Mouse (Mus musculus) forebrain, embryonic 11.5 days (tissue): Measurements from ENCODE around the gene Smurf2. TPM values are rescaled to one million over a fixed set of nuclear protein-coding genes. Genes with fewer than 3 reads are reported as not detected.

Experiments used
- ATAC-seq: fragments of 200-750 bp; cut with Nextera tagmentation; replicated peaks from 2 replicates; pipeline ENCODE4 v1.8.0; 2017; ENCODE audit warnings: moderate TSS enrichment; ENCODE audit not compliant: low FRiP score
- DNase-seq: peaks from one replicate; pipeline ENCODE4 v3.0.0-alpha.2; 2017; ENCODE audit warnings: low spot score
- H3K27ac ChIP-seq: fragments of 300-500 bp; sonication (generic); 2 replicates; pipeline ENCODE4 v1.5.1; 2014; ENCODE audit warnings: low read depth, low read length
- H3K27me3 ChIP-seq: fragments of 300-500 bp; sonication (generic); 2 replicates; pipeline ENCODE4 v1.6.1; 2014; ENCODE audit warnings: mild to moderate bottlenecking, low read length, mixed read lengths; ENCODE audit not compliant: control insufficient read depth, insufficient read depth
- H3K36me3 ChIP-seq: fragments of 300-500 bp; sonication (generic); 2 replicates; pipeline ENCODE4 v1.6.1; 2014; ENCODE audit warnings: mild to moderate bottlenecking, low read length, moderate library complexity, mixed read lengths; ENCODE audit not compliant: control insufficient read depth, insufficient read depth
- H3K4me1 ChIP-seq: fragments of 300-500 bp; sonication (generic); replicated peaks from 2 replicates; pipeline ENCODE4 v1.6.1; 2014; ENCODE audit warnings: low read length, mixed read lengths; ENCODE audit not compliant: control insufficient read depth, insufficient read depth
- H3K4me2 ChIP-seq: fragments of 300-500 bp; sonication (generic); 2 replicates; pipeline ENCODE4 v1.6.1; 2014; ENCODE audit warnings: low read depth, mild to moderate bottlenecking, low read length, moderate library complexity, mixed read lengths; ENCODE audit not compliant: severe bottlenecking
- H3K4me3 ChIP-seq: fragments of 300-500 bp; sonication (generic); 2 replicates; pipeline ENCODE4 v1.5.1; 2014; ENCODE audit warnings: low read depth, low read length
- H3K9ac ChIP-seq: fragments of 300-500 bp; sonication (generic); 2 replicates; pipeline ENCODE4 v1.6.1; 2014; ENCODE audit warnings: low read length
- H3K9me3 ChIP-seq: fragments of 300-500 bp; sonication (generic); 2 replicates; pipeline ENCODE4 v1.6.1; 2016; ENCODE audit warnings: low read length, mixed read lengths; ENCODE audit not compliant: control insufficient read depth
- WGBS: fragments of 180-500 bp; shearing (Covaris S2); extraction: QIAGEN DNeasy Blood & Tissue Kit; methylation state at CpG from one replicate; pipeline ENCODE4 v1.1.7; 2014; 5-methylcytosine and 5-hydroxymethylcytosine counted together
- polyA plus RNA-seq: library from polyadenylated mRNA; unstranded; fragments of >200 nt; fragmentation: Nextera tagmentation; extraction: Ambion mirVana; gene quantifications from 2 replicates; pipeline ENCODE4 v1.2.1, GENCODE M21; 2014

Gene Smurf2
- polyA plus RNA-seq, 1 experiment from 2014 or later: 18.9 TPM

- H3K36me3 ChIP-seq: no peaks in the 10 kb centered on the region
- ATAC-seq (no peak), DNase-seq (no peak)
- no peak overlapping the region for H3K9ac ChIP-seq
- whole genome bisulfite sequencing: 88% methylated on average over 1 of the region's 1 CpGs
- H3K9me3 ChIP-seq: no peaks in the 10 kb centered on the region
- H3K4me2 ChIP-seq: no peak overlapping the region
- H3K27ac ChIP-seq: no peak overlapping the region
- no peak overlapping the region for H3K4me3 ChIP-seq
- no peaks in the 10 kb centered on the region for H3K4me1 ChIP-seq
- no peaks in the 10 kb centered on the region for H3K27me3 ChIP-seq
Measured at GRCm38 (mm10) chr11:106883656-106884055, 36.9 kb downstream of the Smurf2 start.

- Histone ChIP-seq H3K4me3 (no peak overlapping the region), H3K27me3 (no peaks in the 10 kb centered on the region), H3K4me1 (no peaks in the 10 kb centered on the region), H3K27ac (no peak overlapping the region), H3K9ac (no peak overlapping the region), H3K9me3 (no peaks in the 10 kb centered on the region), H3K4me2 (no peak overlapping the region), H3K36me3 (peaks cover 3% of the 10 kb centered on the region; the same call in 1 of the 2 replicates)
- ATAC-seq (no peak), DNase-seq (no peak)
- 92% methylated on average over 6 of the region's 6 CpGs for WGBS
Measured at GRCm38 (mm10) chr11:106872650-106873049, 47.9 kb downstream of the Smurf2 start.

- H3K9ac ChIP-seq: no peak overlapping the region
- no peaks in the 10 kb centered on the region for H3K27me3 ChIP-seq
- no peaks in the 10 kb centered on the region for H3K9me3 ChIP-seq
- H3K4me2 ChIP-seq: no peak overlapping the region
- H3K27ac ChIP-seq: no peak overlapping the region
- H3K4me3 ChIP-seq: no peak overlapping the region
- WGBS: 67% methylated on average over 2 of the region's 2 CpGs
- no peak for DNase-seq
- ATAC-seq: no peak
- H3K4me1 ChIP-seq: no peaks in the 10 kb centered on the region
- H3K36me3 ChIP-seq: no peaks in the 10 kb centered on the region; the same call in 1 of the 2 replicates
Measured at GRCm38 (mm10) chr11:106851438-106851837, 69.1 kb downstream of the Smurf2 start.

- H3K9me3 ChIP-seq: no peaks in the 10 kb centered on the region
- no peaks in the 10 kb centered on the region for H3K4me1 ChIP-seq
- 98% methylated on average over 3 of the region's 3 CpGs for WGBS
- no peak overlapping the region for H3K9ac ChIP-seq
- no peaks in the 10 kb centered on the region; the same call in 1 of the 2 replicates for H3K36me3 ChIP-seq
- no peak overlapping the region for H3K4me3 ChIP-seq
- H3K27ac ChIP-seq: no peak overlapping the region
- no peak for ATAC-seq
- no peak overlapping the region for H3K4me2 ChIP-seq
- no peak for DNase-seq
- no peaks in the 10 kb centered on the region for H3K27me3 ChIP-seq
Measured at GRCm38 (mm10) chr11:106842002-106842401, 78.5 kb downstream of the Smurf2 start.

GRCm38 (mm10) chr11:106828079-106828478 is 92.4 kb downstream of the Smurf2 start:
- ATAC-seq (no peak), DNase-seq (no peak)
- Histone ChIP-seq H3K4me3 (no peak overlapping the region), H3K27me3 (no peaks in the 10 kb centered on the region), H3K4me1 (no peaks in the 10 kb centered on the region), H3K36me3 (no peaks in the 10 kb centered on the region; the same call in 1 of the 2 replicates), H3K27ac (no peak overlapping the region), H3K9me3 (no peaks in the 10 kb centered on the region), H3K4me2 (no peak overlapping the region), H3K9ac (no peak overlapping the region)
- WGBS: 97% methylated on average over 7 of the region's 7 CpGs

GRCm38 (mm10) chr11:106824403-106824802 is 96.1 kb downstream of the Smurf2 start:
- 94% methylated on average over 10 of the region's 10 CpGs for WGBS
- DNase-seq (no peak), ATAC-seq (no peak)
- H3K4me2 ChIP-seq: no peak overlapping the region
- H3K27ac ChIP-seq: no peak overlapping the region
- H3K4me3 ChIP-seq: no peak overlapping the region
- H3K27me3 ChIP-seq: no peaks in the 10 kb centered on the region
- no peaks in the 10 kb centered on the region; the same call in none of the 2 replicates for H3K36me3 ChIP-seq
- H3K9ac ChIP-seq: no peak overlapping the region
- H3K9me3 ChIP-seq: no peaks in the 10 kb centered on the region
- H3K4me1 ChIP-seq: no peaks in the 10 kb centered on the region

GRCm38 (mm10) chr11:106823741-106824140 is 96.8 kb downstream of the Smurf2 start:
- Histone ChIP-seq H3K4me3 (no peak overlapping the region), H3K4me1 (no peaks in the 10 kb centered on the region), H3K9me3 (no peaks in the 10 kb centered on the region), H3K36me3 (no peaks in the 10 kb centered on the region; the same call in none of the 2 replicates), H3K9ac (no peak overlapping the region), H3K27ac (no peak overlapping the region), H3K4me2 (no peak overlapping the region), H3K27me3 (no peaks in the 10 kb centered on the region)
- WGBS: 91% methylated on average over 8 of the region's 8 CpGs
- DNase-seq (no peak), ATAC-seq (no peak)

- 93% methylated on average over 5 of the region's 5 CpGs for WGBS
- no peaks in the 10 kb centered on the region for H3K27me3 ChIP-seq
- H3K27ac ChIP-seq: no peak overlapping the region
- no peak overlapping the region for H3K9ac ChIP-seq
- DNase-seq: no peak
- no peak overlapping the region for H3K4me2 ChIP-seq
- no peak for ATAC-seq
- no peaks in the 10 kb centered on the region for H3K9me3 ChIP-seq
- H3K4me1 ChIP-seq: no peaks in the 10 kb centered on the region
- no peaks in the 10 kb centered on the region; the same call in none of the 2 replicates for H3K36me3 ChIP-seq
- H3K4me3 ChIP-seq: no peak overlapping the region
Measured at GRCm38 (mm10) chr11:106822911-106823310, 97.6 kb downstream of the Smurf2 start.

- Histone ChIP-seq H3K4me3 (no peak overlapping the region), H3K9me3 (no peaks in the 10 kb centered on the region), H3K27ac (no peak overlapping the region), H3K27me3 (no peaks in the 10 kb centered on the region), H3K9ac (no peak overlapping the region), H3K4me2 (no peak overlapping the region), H3K36me3 (no peaks in the 10 kb centered on the region; the same call in none of the 2 replicates), H3K4me1 (no peaks in the 10 kb centered on the region)
- no peak for ATAC-seq
- WGBS: 92% methylated on average over 8 of the region's 8 CpGs
- DNase-seq: no peak
Measured at GRCm38 (mm10) chr11:106822491-106822890, 98.0 kb downstream of the Smurf2 start.
